ENCODE assay signal across 13 mouse cellular contexts in genomic region chr4:128401591-128401990, GRCm38 (mm10).
"Had no signal": no experiment of that assay in that cellular context is flagged by ENCODE, and none has a peak within 500 bp of the region (broad histone marks: within the 10 kb centered on the region; RNA-seq: fewer than 3 reads in every experiment).

No protein-coding gene starts in this region.

- H3K27me3 ChIP-seq: intestine, embryonic 15.5 days; midbrain, embryonic 12.5 days; neural tube, embryonic 12.5 days had no signal

- H3K9me3 ChIP-seq: intestine, embryonic 15.5 days; neural tube, embryonic 12.5 days had no signal

- H3K36me3 ChIP-seq: intestine, embryonic 15.5 days; midbrain, embryonic 12.5 days; neural tube, embryonic 12.5 days had no signal

- H3K9ac ChIP-seq: intestine, embryonic 15.5 days; liver, embryonic 14.5 days; midbrain, embryonic 12.5 days; neural tube, embryonic 12.5 days had no signal

- H3K4me1 ChIP-seq: neural tube, embryonic 12.5 days had no signal

- H3K27ac ChIP-seq: intestine, embryonic 15.5 days; layer of hippocampus, adult 2 months; left cerebral cortex, adult 2 months; liver, embryonic 14.5 days; midbrain, embryonic 12.5 days; neural tube, embryonic 12.5 days; stomach, postnatal 0 days had no signal

- H3K4me3 ChIP-seq: intestine, embryonic 15.5 days; layer of hippocampus, adult 2 months; left cerebral cortex, adult 2 months; midbrain, embryonic 12.5 days; neural tube, embryonic 12.5 days had no signal

- DNase-seq: kidney, adult 18-20 months; kidney, postnatal 10 days; kidney, postnatal 4 days; lung, adult 18-20 months; lung, postnatal 36 days; thymus, postnatal 4 days had no signal

- ATAC-seq: intestine, embryonic 15.5 days had no signal

- H3K4me2 ChIP-seq: intestine, embryonic 15.5 days; midbrain, embryonic 12.5 days; neural tube, embryonic 12.5 days had no signal
